Mouse (Mus musculus) intestine, embryonic 16.5 days (tissue): ENCODE measurements around the gene Tmc5. TPM values are rescaled to one million over a fixed set of nuclear protein-coding genes. Genes with fewer than 3 reads are reported as not detected.

Experiments
- ATAC-seq: fragments of 200-750 bp; cut with Nextera tagmentation; 2 replicates; pipeline ENCODE4 v1.8.0; 2017; ENCODE audit warnings: moderate TSS enrichment, moderate library complexity
- H3K27ac ChIP-seq: fragments of 300-500 bp; sonication (generic); 2 replicates; pipeline ENCODE4 v1.5.1; 2014; ENCODE audit warnings: mild to moderate bottlenecking, low read length
- H3K27me3 ChIP-seq: fragments of 300-500 bp; sonication (generic); replicated peaks from 2 replicates; pipeline ENCODE4 v1.6.1; 2014; ENCODE audit warnings: low read length, control low read depth, mixed read lengths; ENCODE audit not compliant: control insufficient read depth, insufficient read depth
- H3K36me3 ChIP-seq: fragments of 300-500 bp; sonication (generic); 2 replicates; pipeline ENCODE4 v1.6.1; 2014; ENCODE audit warnings: low read length, control low read depth; ENCODE audit not compliant: control insufficient read depth, insufficient read depth
- H3K4me1 ChIP-seq: fragments of 300-500 bp; sonication (generic); 2 replicates; pipeline ENCODE4 v1.6.1; 2014; ENCODE audit warnings: low read length, control low read depth, mixed read lengths; ENCODE audit not compliant: control insufficient read depth, insufficient read depth
- H3K4me2 ChIP-seq: fragments of 300-500 bp; sonication (generic); 2 replicates; pipeline ENCODE4 v1.6.1; 2014; ENCODE audit warnings: low read depth, low read length, control low read depth
- H3K4me3 ChIP-seq: fragments of 300-500 bp; sonication (generic); 2 replicates; pipeline ENCODE4 v1.5.1; 2014; ENCODE audit warnings: mild to moderate bottlenecking, low read length
- H3K9ac ChIP-seq: fragments of 300-500 bp; sonication (generic); 2 replicates; pipeline ENCODE4 v1.6.1; 2014; ENCODE audit warnings: low read depth, low read length
- H3K9me3 ChIP-seq: fragments of 300-500 bp; sonication (generic); 2 replicates; pipeline ENCODE4 v1.6.1; 2016; ENCODE audit warnings: low read length, control low read depth; ENCODE audit not compliant: control insufficient read depth
- WGBS: fragments of 180-500 bp; shearing (Covaris S2); extraction: QIAGEN DNeasy Blood & Tissue Kit; methylation state at CpG from one replicate; pipeline ENCODE4 v1.1.7; 2014; 5-methylcytosine and 5-hydroxymethylcytosine counted together
- polyA plus RNA-seq: library from polyadenylated mRNA; unstranded; fragments of >200 nt; fragmentation: Nextera tagmentation; extraction: Ambion mirVana; gene quantifications from 2 replicates; pipeline ENCODE4 v1.2.1, GENCODE M21; 2015

Gene Tmc5
- polyA plus RNA-seq, 1 experiment from 2014 or later = 17.1 TPM

DNA sequence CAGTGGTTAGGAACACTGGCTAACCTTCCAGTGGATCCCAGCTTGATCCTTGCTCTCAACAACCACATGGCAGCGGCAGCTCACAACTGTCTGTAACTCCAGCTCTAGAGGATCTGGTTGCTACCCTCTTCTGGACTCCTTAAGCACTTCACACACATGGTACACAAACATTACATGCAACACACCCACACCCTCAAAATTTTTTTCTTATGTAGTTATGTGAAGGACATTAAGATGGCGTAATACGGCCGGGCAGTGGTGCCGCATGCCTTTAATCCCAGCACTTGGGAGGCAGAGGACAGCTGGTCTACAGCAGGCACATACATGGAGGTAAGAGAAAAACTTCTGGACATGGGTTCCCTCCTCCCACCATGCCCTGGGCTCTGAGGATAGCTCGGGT is 99.0 kb downstream of the Tmc5 start:
- no peak for ATAC-seq
- H3K4me1 ChIP-seq = 0 out of 2 replicates have a peak, but pooled peaks cover 4% of the 10 kb centered on the region
- no peak overlapping the region for H3K27ac ChIP-seq
- H3K27me3 ChIP-seq = no peaks in the 10 kb centered on the region
- no peak overlapping the region for H3K4me2 ChIP-seq
- peaks cover 13% of the 10 kb centered on the region for H3K36me3 ChIP-seq
- 90% methylated on average over 6 of the region's 6 CpGs for WGBS
- H3K4me3 ChIP-seq = no peak overlapping the region
- H3K9ac ChIP-seq = no peak overlapping the region
- no peaks in the 10 kb centered on the region for H3K9me3 ChIP-seq

- 65% methylated on average over 4 of the region's 4 CpGs for WGBS
Measured at GRCm38 (mm10) chr7:118697168-118697567, 100.1 kb downstream of the Tmc5 start.

DNA sequence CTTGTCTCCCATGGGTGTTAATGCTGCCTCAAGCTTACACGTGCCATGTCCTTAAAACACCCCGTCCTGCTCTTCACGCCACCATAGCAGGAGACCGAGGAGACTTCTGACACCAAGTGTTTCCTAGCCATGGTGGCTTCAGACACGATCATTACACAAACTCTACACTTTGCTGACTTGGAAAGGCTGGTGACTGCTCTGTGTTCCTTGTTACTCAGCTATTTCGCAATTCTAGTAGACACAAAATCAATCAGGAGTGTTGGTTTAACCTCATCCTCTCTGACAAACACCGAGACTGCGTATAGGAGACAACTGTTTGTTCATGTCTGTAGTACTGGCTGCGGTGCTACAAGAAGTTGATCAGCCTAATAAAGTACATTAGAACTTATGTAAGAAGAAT is 101.8 kb downstream of the Tmc5 start:
- 76% methylated on average over 9 of the region's 9 CpGs for whole genome bisulfite sequencing
- Histone ChIP-seq H3K9ac (no peak overlapping the region), H3K36me3 (peaks cover 5% of the 10 kb centered on the region; the same call in 1 of the 2 replicates), H3K4me2 (no peak overlapping the region), H3K4me1 (0 out of 2 replicates have a peak, but pooled peaks cover 8% of the 10 kb centered on the region), H3K27ac (no peak overlapping the region), H3K4me3 (no peak overlapping the region), H3K9me3 (no peaks in the 10 kb centered on the region), H3K27me3 (no peaks in the 10 kb centered on the region)
- 0 out of 2 replicates have a peak, but pooled peaks have one; percentile 10 for ATAC-seq

More at GRCm38 (mm10) chr7:118697168-118697567, 100.1 kb downstream of the Tmc5 start:
- Histone ChIP-seq H3K4me2 (no peak overlapping the region), H3K9me3 (no peaks in the 10 kb centered on the region), H3K9ac (no peak overlapping the region), H3K27ac (no peak overlapping the region), H3K27me3 (no peaks in the 10 kb centered on the region), H3K4me1 (0 out of 2 replicates have a peak, but pooled peaks cover 4% of the 10 kb centered on the region), H3K36me3 (peaks cover 8% of the 10 kb centered on the region), H3K4me3 (no peak overlapping the region)
- ATAC-seq = no peak

DNA sequence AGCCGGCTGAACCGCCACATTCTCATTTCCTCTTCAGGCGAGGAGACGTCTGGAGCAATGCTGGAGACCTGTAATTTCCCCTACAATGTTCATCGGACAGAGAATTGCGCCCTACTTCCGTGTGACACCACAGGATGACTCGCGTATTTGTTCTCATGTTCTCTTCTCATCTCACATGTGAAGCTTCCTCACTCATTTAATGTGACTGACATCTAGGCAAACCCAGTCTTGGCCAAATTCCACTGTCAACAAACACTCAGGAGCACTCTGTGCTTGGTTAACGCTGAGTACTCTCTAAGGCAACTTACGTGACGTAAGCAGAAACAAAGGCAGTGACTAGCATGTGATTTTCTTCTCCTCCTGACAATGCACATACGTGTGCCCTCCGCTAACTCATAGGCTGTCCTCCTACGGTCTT is 106.1 kb downstream of the Tmc5 start:
- Histone ChIP-seq H3K27ac (no peak overlapping the region), H3K4me3 (no peak overlapping the region), H3K9me3 (no peaks in the 10 kb centered on the region), H3K9ac (no peak overlapping the region), H3K36me3 (peaks cover 3% of the 10 kb centered on the region; the same call in 1 of the 2 replicates), H3K4me2 (peak overlapping the region; percentile 51; the same call in 1 of the 2 replicates), H3K4me1 (peaks cover 12% of the 10 kb centered on the region; the same call in 1 of the 2 replicates), H3K27me3 (no peaks in the 10 kb centered on the region)
- WGBS = 75% methylated on average over 15 of the region's 15 CpGs
- ATAC-seq = no peak

DNA sequence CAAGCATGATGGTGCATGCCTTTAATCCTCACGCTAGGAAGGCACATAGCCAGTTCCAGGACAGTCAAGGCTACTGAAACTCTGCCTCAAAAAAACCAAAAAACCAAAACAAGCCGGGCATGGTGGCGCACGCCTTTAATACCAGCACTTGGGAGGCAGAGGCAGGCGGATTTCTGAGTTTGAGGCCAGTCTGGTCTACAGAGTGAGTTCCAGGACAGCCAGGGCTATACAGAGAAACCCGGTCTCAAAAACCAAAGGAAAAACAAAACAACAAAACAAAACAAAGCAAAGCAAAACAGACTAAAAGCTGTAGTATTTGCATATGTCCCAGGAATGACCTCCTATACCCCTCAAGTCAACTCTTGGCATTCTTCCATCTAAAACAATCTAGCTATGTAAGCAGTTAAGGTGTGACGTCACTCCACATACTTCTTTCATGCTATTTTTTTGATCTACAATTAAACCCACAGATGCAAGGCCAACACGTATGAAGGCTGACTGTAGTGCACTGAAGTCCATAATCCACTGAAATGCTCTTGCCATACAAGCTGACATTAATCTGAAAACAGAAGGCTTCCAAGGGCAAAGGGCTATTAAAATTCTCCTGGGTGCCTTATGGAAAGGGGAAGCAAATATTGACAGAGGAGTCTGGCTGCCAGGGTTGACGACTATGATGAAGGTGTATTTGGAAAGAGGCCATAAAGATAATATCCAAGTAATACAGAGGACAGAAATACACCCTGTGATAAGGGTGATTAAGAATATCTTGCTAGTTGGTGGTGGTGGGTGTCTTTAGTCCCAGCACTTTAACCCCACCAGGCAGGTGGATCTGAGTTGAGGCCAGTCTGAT is 107.1 kb downstream of the Tmc5 start:
- no peaks in the 10 kb centered on the region for H3K36me3 ChIP-seq
- H3K4me1 ChIP-seq = peaks cover 7% of the 10 kb centered on the region; the same call in 1 of the 2 replicates
- H3K27ac ChIP-seq = peak overlapping the region; percentile 91
- ATAC-seq = peak; percentile 69
- H3K4me3 ChIP-seq = peak overlapping the region; percentile 85
- peak overlapping the region; percentile 51 for H3K4me2 ChIP-seq
- no peak overlapping the region for H3K9ac ChIP-seq
- 61% methylated on average over 9 of the region's 9 CpGs for WGBS
- H3K9me3 ChIP-seq = no peaks in the 10 kb centered on the region
- H3K27me3 ChIP-seq = no peaks in the 10 kb centered on the region

DNA sequence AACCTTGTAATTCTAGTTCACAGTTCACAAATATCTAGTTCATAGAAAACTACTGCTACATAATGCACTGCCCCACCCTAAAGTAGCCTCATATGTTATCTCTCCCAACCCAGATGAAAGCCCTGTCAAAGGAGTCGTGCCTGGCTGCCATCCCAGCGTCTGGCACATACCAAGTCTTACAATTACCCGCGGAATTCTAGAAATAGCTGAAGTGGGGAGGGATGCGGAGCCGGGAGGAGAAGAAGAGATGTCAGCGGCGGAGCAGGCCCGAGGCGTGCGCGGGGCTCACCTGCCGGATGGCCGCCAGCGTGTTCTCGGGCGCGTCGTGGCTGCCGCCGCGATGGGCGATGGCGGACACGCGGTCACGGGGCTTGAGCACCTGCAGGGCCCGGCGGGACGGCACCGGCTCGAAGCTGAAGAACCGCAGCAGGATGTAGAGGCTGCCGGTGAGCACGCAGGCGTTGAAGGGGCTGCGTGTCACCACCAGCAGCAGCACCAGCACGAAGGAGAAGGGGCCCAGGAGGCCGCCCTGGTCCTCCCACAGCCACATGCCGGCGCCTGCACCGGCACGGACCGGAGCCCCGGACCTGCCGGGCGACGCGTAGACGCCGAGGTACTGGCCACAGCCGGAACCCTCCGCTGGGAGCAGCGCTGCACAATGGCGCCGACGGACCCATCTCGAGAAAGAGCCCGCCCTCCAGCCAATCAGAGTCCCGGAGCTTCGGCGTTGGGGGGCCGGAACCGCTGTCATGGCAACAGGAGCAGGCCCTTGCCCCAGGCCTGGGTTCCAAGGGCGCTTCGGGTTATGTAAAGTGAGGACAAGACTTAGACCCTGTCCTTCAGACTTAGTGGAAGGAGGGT is 108.2 kb downstream of the Tmc5 start, which contains the start of gene Gde1:
TSS of gene Gde1 (minus strand) at position 678 of the 861 bp plus-strand sequence.
- Histone ChIP-seq H3K27ac (peak within 1 kb of the TSS; percentile 91), H3K36me3 (no peaks in the 10 kb centered on the region), H3K9ac (peak within 1 kb of the TSS; percentile 85), H3K9me3 (no peaks in the 10 kb centered on the region), H3K4me3 (peak within 1 kb of the TSS; percentile 85), H3K27me3 (no peaks in the 10 kb centered on the region), H3K4me2 (peak within 1 kb of the TSS; percentile 51), H3K4me1 (peaks cover 7% of the 10 kb centered on the region; the same call in 1 of the 2 replicates)
- under 1% methylated on average over 66 of the region's 66 CpGs for WGBS
- peak; percentile 79 for ATAC-seq

- H3K36me3 ChIP-seq = no peaks in the 10 kb centered on the region
- H3K4me1 ChIP-seq = peaks cover 7% of the 10 kb centered on the region; the same call in 1 of the 2 replicates
- no peaks in the 10 kb centered on the region for H3K9me3 ChIP-seq
- H3K9ac ChIP-seq = peak overlapping the region; percentile 85; the same call in 1 of the 2 replicates
- peak overlapping the region; percentile 85 for H3K4me3 ChIP-seq
- no peaks in the 10 kb centered on the region for H3K27me3 ChIP-seq
- peak overlapping the region; percentile 51 for H3K4me2 ChIP-seq
- 0 out of 2 replicates have a peak overlapping the region, but pooled peaks have one; percentile 91 for H3K27ac ChIP-seq
- no peak for ATAC-seq
- WGBS = 38% methylated on average over 6 of the region's 6 CpGs
Measured at GRCm38 (mm10) chr7:118706051-118706450, 109.0 kb downstream of the Tmc5 start.

GRCm38 (mm10) chr7:118706488-118706887 is 109.4 kb downstream of the Tmc5 start:
- H3K27ac ChIP-seq = no peak overlapping the region
- peaks cover 7% of the 10 kb centered on the region; the same call in 1 of the 2 replicates for H3K4me1 ChIP-seq
- H3K4me3 ChIP-seq = no peak overlapping the region
- no peak for ATAC-seq
- no peaks in the 10 kb centered on the region for H3K27me3 ChIP-seq
- H3K9ac ChIP-seq = no peak overlapping the region
- H3K9me3 ChIP-seq = no peaks in the 10 kb centered on the region
- H3K36me3 ChIP-seq = no peaks in the 10 kb centered on the region
- H3K4me2 ChIP-seq = no peak overlapping the region
- WGBS = 88% methylated on average over 5 of the region's 5 CpGs

- Histone ChIP-seq H3K9ac (no peak overlapping the region), H3K27me3 (no peaks in the 10 kb centered on the region), H3K36me3 (no peaks in the 10 kb centered on the region), H3K4me3 (no peak overlapping the region), H3K9me3 (no peaks in the 10 kb centered on the region), H3K27ac (no peak overlapping the region), H3K4me2 (no peak overlapping the region), H3K4me1 (peaks cover 7% of the 10 kb centered on the region; the same call in 1 of the 2 replicates)
- no peak for ATAC-seq
- 43% methylated on average over 2 of the region's 2 CpGs for WGBS
Measured at GRCm38 (mm10) chr7:118707216-118707615, 110.1 kb downstream of the Tmc5 start.
